Mouse (Mus musculus) G1E (cell line): ENCODE measurements at regions not wholly inside any gene's neighbourhood (a gene's known extent, or its start where the extent isn't known, plus 50 kb on each side); places are given as distances from the start of the nearest gene placed in this dataset.

Experiments
- CTCF ChIP-seq: IDR thresholded peaks from 2 replicates; pipeline ENCODE4 v1.5.1; 2012; ENCODE audit warnings: low read depth, low read length, inconsistent platforms, mixed read lengths
- TAL1 ChIP-seq: conservative IDR thresholded peaks from 2 replicates; pipeline ENCODE4 v1.6.1; 2012; ENCODE audit warnings: low read depth, low read length, inconsistent platforms, mixed read lengths

DNA sequence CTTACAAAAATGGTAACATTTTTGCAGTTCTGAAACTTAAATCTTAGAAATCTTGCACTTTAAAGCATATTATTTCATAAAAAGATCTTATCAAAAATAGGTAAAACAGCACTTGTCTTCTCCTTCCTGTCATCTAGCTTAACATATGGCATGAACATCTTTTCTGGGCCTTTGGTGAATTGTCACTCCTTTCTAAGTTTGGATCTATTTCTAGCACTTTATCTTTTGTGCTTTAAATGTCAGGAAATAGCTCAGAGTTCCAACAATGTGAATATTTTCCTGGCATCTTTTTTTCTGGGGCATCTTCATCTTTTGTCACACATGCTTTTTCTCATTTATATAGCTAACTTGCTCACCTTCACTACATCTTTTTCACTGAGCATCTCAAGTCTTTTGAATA, 527.4 kb upstream of the Gm5150 start:
- no peak for TF ChIP-seq CTCF
- TF ChIP-seq TAL1: no peak
